Mouse (Mus musculus) erythroid progenitor cell, adult 5-6 weeks (primary cell): ENCODE measurements around the gene Nsun2. TPM values are rescaled to one million over a fixed set of nuclear protein-coding genes. Genes with fewer than 3 reads are reported as not detected.
A peak's percentile ranks its signal among the peaks of the same experiment; 100 is the strongest.

Experiments used
- ATAC-seq: replicated peaks from 2 replicates; pipeline ENCODE4 v1.8.0; 2016; ENCODE audit warnings: moderate number of reproducible peaks, mild to moderate bottlenecking, moderate TSS enrichment, inconsistent platforms; ENCODE audit not compliant: poor library complexity, low FRiP score, severe bottlenecking
- total RNA-seq, 2 experiments: library from RNA; stranded (forward) in 1 of 2; stranded (reverse) in 1 of 2; fragments of 150-400 nt in 1 of 2; fragments of 186-747, 209-891 nt in 1 of 2; gene quantifications; 2 replicates each; pipeline versions ENCODE4 v1.2.3 to v1.2.4; 2015 to 2017; ENCODE audit warnings: low replicate concordance in 2 of 2

Gene Nsun2
- total RNA-seq, 2 experiments from 2014 or later: 21.8 to 28.1 TPM

GRCm38 (mm10) chr13:69523444-69524157, 9.9 kb upstream of the Nsun2 start:
- no peak for ATAC-seq

GRCm38 (mm10) chr13:69524158-69524530, 9.4 kb upstream of the Nsun2 start:
- ATAC-seq: no peak

DNA sequence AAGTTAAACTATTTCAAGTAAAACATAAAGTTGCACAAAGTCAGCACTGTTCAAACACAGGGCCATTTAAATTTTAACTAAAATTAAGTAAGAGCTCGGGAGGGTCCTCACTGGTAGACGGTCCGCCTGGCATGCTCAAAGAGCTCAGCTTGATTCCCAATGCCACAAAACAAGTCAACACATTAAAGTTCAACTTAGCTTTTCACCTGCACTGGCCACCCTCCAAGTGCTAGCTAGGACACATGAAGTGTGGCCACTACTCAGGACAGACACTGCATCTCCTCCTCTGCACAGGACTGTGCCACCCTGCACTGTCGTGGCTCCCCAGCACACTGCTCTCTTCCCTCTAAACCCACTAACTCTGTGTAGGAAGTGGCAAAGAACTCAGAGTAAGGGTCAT, 7.7 kb upstream of the Nsun2 start:
- no peak for ATAC-seq

- no peak for ATAC-seq
Measured at GRCm38 (mm10) chr13:69528531-69528930, 5.0 kb upstream of the Nsun2 start.

DNA sequence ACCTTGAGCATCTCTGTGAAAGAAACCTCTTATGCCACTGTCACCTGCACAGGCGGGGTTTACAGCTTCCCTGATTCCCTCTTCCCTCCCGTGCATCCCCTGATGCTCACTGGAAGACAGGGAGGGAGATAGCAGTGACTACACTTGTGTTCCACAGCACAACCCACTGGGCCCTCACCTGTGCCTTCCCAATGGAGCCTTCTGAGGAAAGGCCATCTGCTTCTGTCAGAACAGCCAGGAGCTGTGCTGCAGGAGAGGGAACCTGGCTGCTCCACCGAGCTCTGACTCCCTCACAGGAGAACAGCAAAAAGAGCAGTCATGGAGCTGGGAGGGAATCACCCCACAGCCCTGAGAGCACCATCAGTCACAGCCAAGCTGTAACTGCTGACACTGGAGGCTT, 3.4 kb upstream of the Nsun2 start:
- no peak for ATAC-seq

GRCm38 (mm10) chr13:69530951-69531350, 2.6 kb upstream of the Nsun2 start:
- no peak for ATAC-seq

DNA sequence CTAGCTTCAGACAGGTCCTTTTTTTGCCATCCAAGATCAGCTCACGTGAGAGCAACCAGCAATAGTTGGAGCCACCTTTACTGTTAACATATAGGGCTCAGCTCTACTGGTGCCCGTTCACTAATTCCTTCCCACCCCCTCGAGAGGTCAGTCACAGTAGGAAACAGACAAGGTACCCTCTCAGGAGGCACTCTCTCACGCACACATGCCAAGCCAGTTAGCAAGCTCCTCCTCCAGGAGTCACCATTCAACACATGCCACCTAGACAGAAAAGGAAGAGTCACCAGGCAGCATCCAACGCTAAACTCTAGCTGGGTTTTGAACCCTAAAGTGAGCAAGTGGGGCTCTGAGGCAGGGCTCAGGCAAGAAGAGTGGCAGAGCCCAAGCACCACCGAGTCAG, 2.1 kb upstream of the Nsun2 start:
- ATAC-seq: no peak

DNA sequence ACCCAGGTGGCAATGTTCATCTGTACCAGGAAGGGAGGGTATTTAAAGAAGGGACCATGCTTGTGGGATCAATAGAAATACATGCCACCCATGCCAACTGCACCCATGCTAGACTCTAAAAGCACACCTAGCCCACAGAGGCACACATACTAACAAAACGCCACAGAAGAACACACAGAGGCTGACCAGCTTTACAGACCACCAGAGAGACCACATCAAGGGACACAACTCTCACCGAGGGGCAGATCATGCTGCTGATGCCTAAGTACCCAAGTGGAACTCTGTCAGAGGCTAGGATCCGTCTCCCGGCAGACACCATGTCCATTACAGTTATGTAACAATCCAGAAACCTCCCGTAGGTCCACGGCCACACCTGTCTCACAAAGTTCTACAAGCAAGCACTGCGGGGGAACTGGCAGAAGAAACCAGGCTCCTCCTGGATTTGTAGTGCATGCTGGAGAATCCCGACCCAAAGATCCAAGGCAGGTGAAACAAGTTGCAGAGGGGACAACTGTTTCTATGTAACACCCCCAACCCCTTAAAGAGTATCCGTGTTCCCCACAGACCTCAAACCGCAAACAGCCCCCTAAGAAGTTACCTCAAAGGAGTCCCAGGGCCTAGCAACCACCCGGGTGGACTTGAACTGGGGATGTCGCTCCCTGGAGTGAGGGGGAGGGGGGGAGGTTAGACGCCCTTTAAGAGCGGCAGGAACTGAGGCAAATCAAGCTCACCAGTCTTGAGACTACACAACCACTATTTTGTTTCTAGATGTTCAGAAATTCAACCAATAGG, 1.2 kb upstream of the Nsun2 start:
- ATAC-seq: no peak

DNA sequence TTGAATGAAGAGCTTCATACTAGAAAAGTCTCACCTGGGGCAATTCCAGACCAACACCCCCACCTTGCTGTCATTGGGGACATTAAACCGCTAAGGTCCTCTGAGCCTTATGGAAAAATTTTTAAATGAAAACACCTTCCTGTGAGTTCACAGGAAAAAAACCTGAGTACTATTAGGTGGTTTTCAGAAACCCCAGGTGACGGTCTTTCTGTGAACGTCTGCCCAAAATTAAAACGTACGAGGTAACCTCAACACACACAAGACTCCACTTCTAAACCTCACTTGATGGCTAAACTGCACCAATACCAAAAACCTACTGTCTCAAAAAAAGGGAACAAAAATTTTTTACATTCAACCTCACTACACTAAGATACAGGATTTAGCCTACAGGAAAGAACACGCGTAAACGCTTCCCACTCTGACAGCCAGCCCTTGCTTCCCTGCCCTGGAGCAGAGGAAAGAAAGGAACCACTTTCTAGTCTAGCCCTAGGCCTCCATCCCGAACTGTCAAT, 597 bp upstream of the Nsun2 start:
- no peak for ATAC-seq

DNA sequence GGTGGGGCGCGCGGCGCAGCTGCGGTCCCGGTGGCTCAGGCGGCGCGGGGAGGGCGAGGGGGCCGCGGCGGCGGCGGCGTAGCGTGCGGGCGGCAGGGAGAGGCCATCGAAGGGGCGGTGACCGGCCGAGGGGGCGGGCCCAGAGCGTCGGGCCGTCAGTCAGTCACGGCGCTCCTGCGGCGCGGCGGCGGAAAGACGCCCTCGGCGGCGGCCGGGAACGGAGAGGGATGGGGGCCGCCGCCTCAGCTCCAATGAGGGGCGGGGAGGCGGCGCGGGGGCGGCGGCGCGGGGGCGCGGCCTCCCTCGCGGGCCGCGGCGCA, 748 bp downstream of the Nsun2 start, which contains the start of gene Tent4a:
Gene Tent4a (minus strand): TSS at position 284 of the 320 bp plus-strand sequence.
- ATAC-seq: peak; percentile 64

GRCm38 (mm10) chr13:69534654-69535551, 1.4 kb downstream of the Nsun2 start:
- ATAC-seq: peak; percentile 76

DNA sequence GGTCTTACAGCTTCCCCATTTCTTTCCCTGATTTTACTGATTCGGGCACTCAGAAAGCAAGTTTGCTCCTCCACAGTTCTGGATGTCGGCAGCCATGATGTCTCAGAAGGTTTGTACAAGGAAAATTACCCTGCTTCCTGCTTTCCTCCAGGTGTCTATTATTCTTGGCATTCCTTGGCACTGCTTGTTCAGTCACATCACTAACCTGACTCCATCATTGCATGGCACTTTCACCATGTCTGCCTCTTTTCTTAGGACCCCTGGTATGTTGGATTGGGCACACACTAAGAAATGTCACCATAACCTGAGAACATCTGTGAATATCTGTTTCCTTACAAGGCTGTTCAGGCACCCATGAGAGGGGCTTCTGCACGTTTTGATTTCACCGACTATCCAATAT, 2.5 kb downstream of the Nsun2 start:
- no peak for ATAC-seq

DNA sequence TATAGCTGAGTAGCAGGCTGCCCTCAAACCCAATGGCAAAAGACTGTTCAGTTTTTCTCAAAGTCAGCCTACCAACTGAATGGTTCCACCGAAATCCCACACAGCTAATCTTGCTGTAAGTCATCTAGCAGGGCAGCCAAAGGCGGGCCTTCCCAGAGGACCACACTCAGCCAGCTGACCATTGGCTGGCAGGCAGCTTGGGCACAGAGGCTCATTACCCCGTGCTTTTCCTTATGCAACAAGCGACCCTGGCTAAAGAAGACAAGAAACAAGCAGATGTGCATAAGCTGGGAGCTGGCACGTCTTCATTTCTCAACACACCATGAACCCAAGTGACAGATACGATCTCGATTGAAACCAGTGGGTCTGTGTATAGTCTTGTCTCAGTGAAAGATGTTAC, 3.8 kb downstream of the Nsun2 start:
- ATAC-seq: no peak

DNA sequence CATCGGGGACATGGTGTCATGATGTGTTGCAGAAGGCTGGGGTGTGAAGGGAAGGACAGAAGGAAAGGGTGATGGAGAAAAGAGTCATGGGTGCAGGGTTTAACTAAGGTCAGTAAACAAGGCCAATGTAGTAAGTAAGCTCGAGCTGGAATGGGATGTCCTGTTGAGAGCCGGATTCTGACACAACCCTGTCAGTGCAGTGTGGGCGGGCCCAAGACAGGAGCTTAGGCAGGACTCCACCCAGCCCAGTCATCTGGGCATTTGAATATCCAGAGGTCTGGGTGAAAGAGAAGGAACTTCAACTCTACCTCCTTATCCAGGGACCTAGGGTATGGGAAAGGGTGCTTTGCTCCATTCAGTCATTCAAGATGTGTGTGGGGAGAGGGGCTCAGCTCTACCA, 4.8 kb downstream of the Nsun2 start:
- no peak for ATAC-seq

- ATAC-seq: no peak
Measured at GRCm38 (mm10) chr13:69541209-69541608, 7.7 kb downstream of the Nsun2 start.

- no peak for ATAC-seq
Measured at GRCm38 (mm10) chr13:69541776-69542175, 8.2 kb downstream of the Nsun2 start.

GRCm38 (mm10) chr13:69542571-69543352, 9.2 kb downstream of the Nsun2 start:
- no peak for ATAC-seq

- no peak for ATAC-seq
Measured at GRCm38 (mm10) chr13:69543595-69543994, 10.0 kb downstream of the Nsun2 start.

- peak; percentile 60 for ATAC-seq
Measured at GRCm38 (mm10) chr13:69545019-69545418, 11.5 kb downstream of the Nsun2 start.
